Mouse (Mus musculus): ENCODE data around the gene Adam12.

- TF ChIP-seq CTCF (IDR thresholded peaks at IDR 0.05; ENCODE audit: control insufficient read depth, insufficient read depth, low read length) (no peak), POLR2A (IDR thresholded peaks at IDR 0.05; ENCODE audit: borderline replicate concordance, control insufficient read depth, low read depth, low read length) (no peak)
Measured at GRCm38 (mm10) chr7:133933378-133933777, 298.6 kb downstream of the Adam12 start.

Measured in bone marrow, adult 2 months (tissue).